Mouse (Mus musculus) limb, embryonic 12.5 days (tissue): ENCODE results near the gene Nid1. TPM values are rescaled to one million over a fixed set of nuclear protein-coding genes. Genes with fewer than 3 reads are reported as not detected.

Source experiments
- ATAC-seq: fragments of 200-750 bp; cut with Nextera tagmentation; 2 replicates; pipeline ENCODE4 v1.8.0; 2017; ENCODE audit warnings: low read depth, moderate TSS enrichment; ENCODE audit not compliant: insufficient number of reproducible peaks, insufficient read depth, low FRiP score, low TSS enrichment
- H3K27ac ChIP-seq: fragments of 300-500 bp; sonication (generic); 2 replicates; pipeline ENCODE4 v1.5.1; 2016; ENCODE audit warnings: mild to moderate bottlenecking, moderate library complexity
- H3K27me3 ChIP-seq: fragments of 300-500 bp; sonication (generic); 2 replicates; pipeline ENCODE4 v1.6.1; 2016; ENCODE audit warnings: mild to moderate bottlenecking, moderate library complexity
- H3K36me3 ChIP-seq: fragments of 300-500 bp; sonication (generic); 2 replicates; pipeline ENCODE4 v1.6.1; 2016; ENCODE audit warnings: mild to moderate bottlenecking, moderate library complexity
- H3K4me1 ChIP-seq: fragments of 300-500 bp; sonication (generic); replicated peaks from 2 replicates; pipeline ENCODE4 v1.6.1; 2016
- H3K4me2 ChIP-seq: fragments of 300-500 bp; sonication (generic); 2 replicates; pipeline ENCODE4 v1.6.1; 2016; ENCODE audit warnings: mild to moderate bottlenecking, moderate library complexity
- H3K4me3 ChIP-seq: fragments of 300-500 bp; sonication (generic); replicated peaks from 2 replicates; pipeline ENCODE4 v1.5.1; 2016; ENCODE audit warnings: mild to moderate bottlenecking
- H3K9ac ChIP-seq: fragments of 300-500 bp; sonication (generic); replicated peaks from 2 replicates; pipeline ENCODE4 v1.6.1; 2016; ENCODE audit warnings: mild to moderate bottlenecking, moderate library complexity
- H3K9me3 ChIP-seq: fragments of 300-500 bp; sonication (generic); 2 replicates; pipeline ENCODE4 v1.6.1; 2016; ENCODE audit warnings: mild to moderate bottlenecking, moderate library complexity
- WGBS: fragments of 180-500 bp; shearing (Covaris S2); methylation state at CpG from one replicate; pipeline ENCODE4 v1.1.7; 2016; 5-methylcytosine and 5-hydroxymethylcytosine counted together
- polyA plus RNA-seq: library from polyadenylated mRNA; unstranded; fragments of >200 nt; fragmentation: Nextera tagmentation; extraction: Ambion mirVana; gene quantifications from 2 replicates; pipeline ENCODE4 v1.2.1, GENCODE M21; 2016

Nid1 gene
- polyA plus RNA-seq, 1 experiment from 2014 or later, result 27.0 TPM

DNA sequence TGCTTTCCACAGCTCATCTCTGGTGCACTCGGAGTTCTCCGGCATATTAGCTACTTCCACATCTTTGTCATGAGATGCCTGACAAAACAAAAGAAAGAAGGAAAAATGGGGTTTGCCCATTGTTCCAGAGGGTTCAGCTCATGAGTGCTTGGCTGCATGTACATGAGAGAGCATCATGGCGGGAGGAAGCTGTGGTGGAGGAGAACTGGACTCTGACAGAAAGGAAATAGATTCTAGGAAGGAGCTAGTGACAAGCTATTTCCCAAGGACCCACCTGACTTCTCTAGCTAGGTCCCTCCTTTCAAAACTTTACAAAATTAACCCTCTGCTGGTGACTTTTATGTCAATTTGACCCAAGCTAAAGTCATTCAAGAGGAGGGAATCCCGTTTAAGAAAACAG, 110.5 kb downstream of the Nid1 start:
- H3K9me3 ChIP-seq, result peaks cover 4% of the 10 kb centered on the region; the same call in 1 of the 2 replicates
- no peak overlapping the region for H3K4me2 ChIP-seq
- H3K4me3 ChIP-seq, result no peak overlapping the region
- H3K4me1 ChIP-seq, result no peaks in the 10 kb centered on the region
- H3K27ac ChIP-seq, result no peak overlapping the region
- no peak for ATAC-seq
- 86% methylated on average over 4 of the region's 4 CpGs for WGBS
- no peaks in the 10 kb centered on the region for H3K27me3 ChIP-seq
- H3K9ac ChIP-seq, result no peak overlapping the region
- no peaks in the 10 kb centered on the region for H3K36me3 ChIP-seq

DNA sequence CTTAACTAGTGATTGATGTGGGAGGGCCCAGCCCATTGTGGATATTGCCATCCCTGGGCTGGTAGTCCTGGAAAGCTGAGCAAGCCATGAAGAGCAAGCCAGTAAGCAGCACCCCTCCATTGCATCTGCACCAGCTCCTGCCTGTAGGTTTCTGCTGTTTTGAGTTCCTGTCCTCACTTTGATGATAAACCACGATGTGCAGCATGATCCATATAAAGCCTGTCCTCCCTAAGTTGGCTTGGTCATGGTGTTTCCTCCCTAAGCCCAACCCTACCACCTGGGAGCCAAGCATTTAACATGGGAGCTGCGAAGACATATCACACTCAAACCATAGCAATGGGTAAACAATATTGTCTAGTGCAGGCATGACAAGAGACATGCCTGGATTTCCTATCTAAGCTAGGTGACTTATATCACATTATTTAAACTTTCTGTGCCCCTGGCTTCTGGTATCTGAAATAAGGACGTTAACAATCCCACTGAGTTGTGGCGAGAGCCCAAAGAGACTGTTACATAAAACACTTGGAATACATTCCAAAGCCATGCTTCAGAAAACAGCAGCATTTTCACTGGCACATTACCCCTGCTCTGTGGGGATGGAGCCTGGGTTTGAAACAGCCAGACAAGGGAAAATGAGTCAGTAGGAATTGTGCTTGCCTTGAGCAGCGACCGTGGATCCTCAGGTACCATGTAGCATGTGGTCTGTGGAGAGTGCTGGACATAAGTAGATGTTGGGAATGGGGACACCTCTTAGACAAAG, 111.3 kb downstream of the Nid1 start:
- 89% methylated on average over 6 of the region's 6 CpGs for WGBS
- Histone ChIP-seq H3K4me1 (no peaks in the 10 kb centered on the region), H3K4me2 (no peak overlapping the region), H3K4me3 (no peak overlapping the region), H3K27me3 (no peaks in the 10 kb centered on the region), H3K27ac (no peak overlapping the region), H3K9me3 (peaks cover 4% of the 10 kb centered on the region; the same call in 1 of the 2 replicates), H3K36me3 (no peaks in the 10 kb centered on the region), H3K9ac (no peak overlapping the region)
- ATAC-seq, result no peak

DNA sequence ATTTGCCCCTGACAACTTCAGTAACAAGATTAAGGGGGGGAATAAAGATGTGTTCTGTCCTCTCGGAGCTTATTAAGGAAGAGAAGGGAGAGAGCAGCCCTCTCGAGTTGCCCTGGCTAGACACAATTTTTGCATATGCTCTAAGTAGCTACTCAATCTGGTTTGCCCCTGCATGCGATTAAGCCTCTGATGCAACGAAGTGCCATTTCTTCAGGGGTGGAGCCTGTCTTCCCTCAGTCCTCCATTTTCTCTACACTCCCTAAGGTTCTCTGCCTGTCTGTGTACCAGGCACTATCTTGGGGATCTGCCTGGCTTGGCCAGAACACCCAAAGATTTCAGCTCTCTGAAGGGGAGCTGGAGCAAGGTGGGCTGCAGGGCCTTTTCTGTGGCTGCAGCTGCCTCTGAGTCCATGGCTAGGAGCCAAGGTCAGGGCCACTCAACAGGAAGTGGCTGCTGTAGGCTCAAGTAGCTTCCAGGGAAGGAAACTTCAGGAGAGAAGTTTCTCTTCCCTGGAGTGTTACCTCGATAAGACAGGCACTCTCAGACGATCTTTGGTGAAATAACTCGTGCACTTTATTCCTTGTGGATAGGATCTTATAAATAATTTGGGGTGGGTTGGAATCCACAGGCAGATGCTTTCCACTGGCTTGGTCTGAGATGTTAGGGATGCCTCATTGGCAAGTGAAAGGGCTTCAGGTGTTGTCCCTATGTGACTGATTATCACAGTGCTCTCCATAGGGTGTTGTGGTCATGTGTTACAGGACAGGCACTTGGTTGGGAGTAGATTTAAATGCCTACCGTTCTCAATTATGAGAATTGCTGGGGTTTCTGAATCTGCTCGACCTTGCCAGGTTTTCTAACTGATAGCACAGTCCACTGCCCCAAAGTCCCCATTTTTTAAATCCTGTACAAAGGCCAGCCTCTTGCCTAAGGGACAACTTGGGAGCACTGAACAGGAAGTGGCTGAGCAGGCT, 112.6 kb downstream of the Nid1 start:
- ATAC-seq, result no peak
- Histone ChIP-seq H3K27ac (no peak overlapping the region), H3K9me3 (no peaks in the 10 kb centered on the region), H3K36me3 (no peaks in the 10 kb centered on the region), H3K4me3 (no peak overlapping the region), H3K9ac (no peak overlapping the region), H3K4me2 (no peak overlapping the region), H3K4me1 (no peaks in the 10 kb centered on the region), H3K27me3 (no peaks in the 10 kb centered on the region)
- WGBS, result 76% methylated on average over 9 of the region's 9 CpGs

DNA sequence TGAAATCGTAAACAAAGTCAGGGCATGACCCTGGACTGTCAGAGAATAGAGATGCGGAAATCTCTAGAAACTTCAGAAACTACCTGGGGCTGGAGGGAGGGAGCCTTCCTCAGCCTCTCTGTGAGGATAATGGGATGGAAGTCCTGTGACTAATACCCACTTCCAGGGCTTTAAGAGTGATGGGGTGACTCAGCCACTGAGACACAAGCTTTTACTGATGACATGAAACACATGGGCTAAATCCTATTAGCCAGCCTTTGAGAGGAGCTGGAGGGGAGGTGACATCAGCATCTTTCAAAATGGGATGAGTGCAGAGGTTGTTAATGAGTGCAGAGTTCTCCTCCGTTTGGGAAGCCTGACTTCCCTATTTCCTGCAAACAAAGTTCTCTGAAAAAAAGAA, 114.7 kb downstream of the Nid1 start:
- H3K9me3 ChIP-seq, result no peaks in the 10 kb centered on the region
- H3K9ac ChIP-seq, result no peak overlapping the region
- H3K36me3 ChIP-seq, result no peaks in the 10 kb centered on the region
- H3K4me1 ChIP-seq, result no peaks in the 10 kb centered on the region
- WGBS, result 57% methylated on average over 3 of the region's 3 CpGs
- no peak overlapping the region for H3K4me3 ChIP-seq
- no peaks in the 10 kb centered on the region for H3K27me3 ChIP-seq
- H3K4me2 ChIP-seq, result no peak overlapping the region
- no peak for ATAC-seq
- H3K27ac ChIP-seq, result no peak overlapping the region

GRCm38 (mm10) chr13:13553660-13554059, 116.3 kb downstream of the Nid1 start:
- WGBS, result 54% methylated on average over 1 of the region's 1 CpGs
- Histone ChIP-seq H3K4me3 (no peak overlapping the region), H3K4me2 (no peak overlapping the region), H3K4me1 (no peaks in the 10 kb centered on the region), H3K27ac (no peak overlapping the region), H3K36me3 (no peaks in the 10 kb centered on the region), H3K27me3 (no peaks in the 10 kb centered on the region), H3K9me3 (no peaks in the 10 kb centered on the region), H3K9ac (no peak overlapping the region)
- ATAC-seq, result no peak

- H3K27me3 ChIP-seq, result no peaks in the 10 kb centered on the region
- H3K9ac ChIP-seq, result no peak overlapping the region
- no peak for ATAC-seq
- no peaks in the 10 kb centered on the region for H3K36me3 ChIP-seq
- H3K9me3 ChIP-seq, result no peaks in the 10 kb centered on the region
- no peaks in the 10 kb centered on the region for H3K4me1 ChIP-seq
- H3K4me3 ChIP-seq, result no peak overlapping the region
- no peak overlapping the region for H3K4me2 ChIP-seq
- no peak overlapping the region for H3K27ac ChIP-seq
- 87% methylated on average over 3 of the region's 3 CpGs for WGBS
Observed at GRCm38 (mm10) chr13:13555196-13555595, 117.8 kb downstream of the Nid1 start.

- no peak overlapping the region for H3K4me3 ChIP-seq
- 84% methylated on average over 5 of the region's 5 CpGs for WGBS
- H3K36me3 ChIP-seq, result no peaks in the 10 kb centered on the region
- no peaks in the 10 kb centered on the region for H3K9me3 ChIP-seq
- H3K4me2 ChIP-seq, result no peak overlapping the region
- H3K4me1 ChIP-seq, result no peaks in the 10 kb centered on the region
- H3K27ac ChIP-seq, result no peak overlapping the region
- no peaks in the 10 kb centered on the region for H3K27me3 ChIP-seq
- no peak overlapping the region for H3K9ac ChIP-seq
- no peak for ATAC-seq
Observed at GRCm38 (mm10) chr13:13557001-13557743, 119.8 kb downstream of the Nid1 start.

DNA sequence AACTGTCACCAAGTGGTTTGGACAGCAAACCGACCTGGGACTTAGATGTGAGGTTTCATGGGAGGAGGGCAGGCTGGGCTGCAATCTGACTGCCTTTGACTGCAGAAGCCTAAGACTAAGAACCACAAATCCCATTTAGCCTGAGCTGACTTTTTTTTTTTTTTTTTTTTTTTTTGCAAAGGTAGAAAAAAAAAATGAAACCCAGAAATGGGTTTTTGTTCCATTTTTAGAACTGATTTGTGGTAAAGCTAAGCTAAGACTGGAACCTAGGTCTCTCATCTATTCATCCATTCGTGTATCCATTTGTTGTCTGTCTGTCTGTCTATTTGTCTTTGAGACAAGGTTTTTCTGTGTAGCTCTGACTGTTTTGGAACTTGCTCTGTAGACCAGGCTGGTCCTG, 120.9 kb downstream of the Nid1 start:
- H3K9ac ChIP-seq, result no peak overlapping the region
- H3K4me3 ChIP-seq, result no peak overlapping the region
- H3K9me3 ChIP-seq, result no peaks in the 10 kb centered on the region
- no peak overlapping the region for H3K27ac ChIP-seq
- 66% methylated on average over 2 of the region's 2 CpGs for WGBS
- ATAC-seq, result no peak
- H3K27me3 ChIP-seq, result no peaks in the 10 kb centered on the region
- no peak overlapping the region for H3K4me2 ChIP-seq
- H3K36me3 ChIP-seq, result no peaks in the 10 kb centered on the region
- H3K4me1 ChIP-seq, result no peaks in the 10 kb centered on the region

DNA sequence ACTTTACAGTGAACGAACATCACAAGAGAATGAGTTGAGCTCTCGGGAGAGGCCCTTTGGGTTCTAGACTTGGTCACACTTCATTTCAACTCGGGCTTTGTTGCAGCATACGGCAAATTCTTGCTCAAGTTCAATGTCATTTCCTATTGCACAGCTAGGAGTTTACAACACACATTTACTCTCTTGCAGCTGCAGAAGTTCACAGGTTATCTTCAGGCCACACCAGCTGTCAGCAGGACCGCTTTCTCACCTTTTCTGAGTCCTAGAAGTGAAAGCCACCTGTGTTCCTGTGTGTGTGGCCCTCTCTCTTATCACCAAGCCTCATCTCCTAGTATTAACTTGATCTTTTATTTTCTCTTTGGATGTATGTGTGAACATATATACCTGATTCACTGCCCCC, 121.5 kb downstream of the Nid1 start:
- Histone ChIP-seq H3K36me3 (no peaks in the 10 kb centered on the region), H3K4me1 (no peaks in the 10 kb centered on the region), H3K9ac (no peak overlapping the region), H3K27me3 (no peaks in the 10 kb centered on the region), H3K4me2 (no peak overlapping the region), H3K9me3 (no peaks in the 10 kb centered on the region), H3K4me3 (no peak overlapping the region), H3K27ac (no peak overlapping the region)
- 88% methylated on average over 5 of the region's 5 CpGs for WGBS
- ATAC-seq, result no peak
